Mouse (Mus musculus): ENCODE data around the gene AC170998.1. TPM values are rescaled to one million over a fixed set of nuclear protein-coding genes. Genes with fewer than 3 reads are reported as not detected.

The AC170998.1 gene
- polyA plus RNA-seq (2014; fragmentation: Illumina TruSeq; extraction: RNeasy Lipid Tissue Mini Kit (QIAGEN cat#74804); ENCODE audit: low read depth, low replicate concordance), result 7.2 TPM

DNA sequence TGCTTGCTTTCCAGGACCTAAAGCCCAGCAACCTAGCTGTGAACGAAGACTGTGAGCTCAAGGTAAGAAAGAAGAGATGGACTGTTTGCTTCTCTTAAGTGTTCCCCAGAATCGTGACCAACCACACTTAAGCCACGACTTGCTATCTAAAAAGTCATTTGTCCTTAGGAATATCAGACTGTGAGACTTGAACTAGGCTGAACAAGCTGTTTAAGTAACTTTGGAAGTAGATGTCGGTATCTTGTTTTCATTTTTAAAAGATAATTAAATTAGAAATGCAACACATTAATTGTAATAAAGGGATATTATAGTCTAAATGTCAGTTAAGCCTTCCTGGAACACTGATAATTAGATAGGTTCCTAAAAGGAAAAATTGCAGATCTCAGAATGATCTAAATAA, at the start of gene AC170998.1:
TSS of gene AC170998.1 (plus strand) at position 301 of the 400 bp plus-strand sequence.

GRCm38 (mm10) chr17:28689586-28690283, 36.1 kb upstream of the AC170998.1 start, which contains the start of gene Slc26a8:
Gene Slc26a8, minus strand, starts transcription at chr17:28690233.

GRCm38 (mm10) chr17:28690776-28691686, 34.9 kb upstream of the AC170998.1 start, which contains the start of gene Mapk14:
Gene Mapk14, plus strand, starts transcription at chr17:28691329.

GRCm38 (mm10) chr17:28769121-28769874, 43.4 kb downstream of the AC170998.1 start, which contains the start of gene Mapk13:
Gene Mapk13, plus strand, starts transcription at chr17:28769297.

Other genes starting within 250 kb of the AC170998.1 start
- gene Fkbp5, start 208.6 kb upstream of the AC170998.1 start, polyA plus RNA-seq (2014; fragmentation: Illumina TruSeq; extraction: RNeasy Lipid Tissue Mini Kit (QIAGEN cat#74804); ENCODE audit: low read depth, low replicate concordance), result 68.1 TPM
- not detected for gene Armc12, start 195.3 kb upstream of the AC170998.1 start, polyA plus RNA-seq (2014; fragmentation: Illumina TruSeq; extraction: RNeasy Lipid Tissue Mini Kit (QIAGEN cat#74804); ENCODE audit: low read depth, low replicate concordance)
- gene Clpsl2, start 176.7 kb upstream of the AC170998.1 start, polyA plus RNA-seq (2014; fragmentation: Illumina TruSeq; extraction: RNeasy Lipid Tissue Mini Kit (QIAGEN cat#74804); ENCODE audit: low read depth, low replicate concordance), result not detected
- gene Clps, start 165.3 kb upstream of the AC170998.1 start, polyA plus RNA-seq (2014; fragmentation: Illumina TruSeq; extraction: RNeasy Lipid Tissue Mini Kit (QIAGEN cat#74804); ENCODE audit: low read depth, low replicate concordance), result 4.1 TPM
- gene Lhfpl5, start 150.4 kb upstream of the AC170998.1 start, polyA plus RNA-seq (2014; fragmentation: Illumina TruSeq; extraction: RNeasy Lipid Tissue Mini Kit (QIAGEN cat#74804); ENCODE audit: low read depth, low replicate concordance), result not detected
- gene Srpk1, start 103.4 kb upstream of the AC170998.1 start, polyA plus RNA-seq (2014; fragmentation: Illumina TruSeq; extraction: RNeasy Lipid Tissue Mini Kit (QIAGEN cat#74804); ENCODE audit: low read depth, low replicate concordance), result 151 TPM
- not detected for gene Slc26a8, start 35.9 kb upstream of the AC170998.1 start, polyA plus RNA-seq (2014; fragmentation: Illumina TruSeq; extraction: RNeasy Lipid Tissue Mini Kit (QIAGEN cat#74804); ENCODE audit: low read depth, low replicate concordance)
- gene Mapk14, start 34.8 kb upstream of the AC170998.1 start, polyA plus RNA-seq (2014; fragmentation: Illumina TruSeq; extraction: RNeasy Lipid Tissue Mini Kit (QIAGEN cat#74804); ENCODE audit: low read depth, low replicate concordance), result 59.6 TPM
- 8.5 TPM for gene Mapk13, start 43.2 kb downstream of the AC170998.1 start, polyA plus RNA-seq (2014; fragmentation: Illumina TruSeq; extraction: RNeasy Lipid Tissue Mini Kit (QIAGEN cat#74804); ENCODE audit: low read depth, low replicate concordance)
- 65.9 TPM for gene Brpf3, start 75.0 kb downstream of the AC170998.1 start, polyA plus RNA-seq (2014; fragmentation: Illumina TruSeq; extraction: RNeasy Lipid Tissue Mini Kit (QIAGEN cat#74804); ENCODE audit: low read depth, low replicate concordance)
- 0.82 TPM for gene Pnpla1, start 132.3 kb downstream of the AC170998.1 start, polyA plus RNA-seq (2014; fragmentation: Illumina TruSeq; extraction: RNeasy Lipid Tissue Mini Kit (QIAGEN cat#74804); ENCODE audit: low read depth, low replicate concordance)
- gene 4930539E08Rik, start 189.2 kb downstream of the AC170998.1 start, polyA plus RNA-seq (2014; fragmentation: Illumina TruSeq; extraction: RNeasy Lipid Tissue Mini Kit (QIAGEN cat#74804); ENCODE audit: low read depth, low replicate concordance), result 53.6 TPM
- not detected for gene Pxt1, start 217.8 kb downstream of the AC170998.1 start, polyA plus RNA-seq (2014; fragmentation: Illumina TruSeq; extraction: RNeasy Lipid Tissue Mini Kit (QIAGEN cat#74804); ENCODE audit: low read depth, low replicate concordance)
- gene Kctd20, start 225.9 kb downstream of the AC170998.1 start, polyA plus RNA-seq (2014; fragmentation: Illumina TruSeq; extraction: RNeasy Lipid Tissue Mini Kit (QIAGEN cat#74804); ENCODE audit: low read depth, low replicate concordance), result 40.3 TPM